Mouse (Mus musculus): Measurements from ENCODE around the gene Gm12248. TPM values are rescaled to one million over a fixed set of nuclear protein-coding genes. Genes with fewer than 3 reads are reported as not detected.

Gm12248 gene
- total and polyA plus RNA-seq, 2 experiments from 2014 or later, result not detected

GRCm38 (mm10) chr11:58096821-58097620 is 4.1 kb upstream of the Gm12248 start:
- no peaks in the 10 kb centered on the region for H3K4me1 ChIP-seq (ENCODE audit: insufficient read depth)
- WGBS, result 38% methylated on average over 20 of the region's 20 CpGs
- no peak for DNase-seq
- H3K9ac ChIP-seq, result no peak overlapping the region
- H3K36me3 ChIP-seq (ENCODE audit: insufficient read depth), result no peaks in the 10 kb centered on the region
- no peak overlapping the region for H3K27ac ChIP-seq (ENCODE audit: low read depth, low read length)
- H3K9me3 ChIP-seq (ENCODE audit: low read length), result no peaks in the 10 kb centered on the region
- peak overlapping the region; percentile 56 for H3K4me2 ChIP-seq (ENCODE audit: low read depth)
- no peaks in the 10 kb centered on the region; the same call in 1 of the 2 replicates for H3K27me3 ChIP-seq (ENCODE audit: insufficient read depth, low read length)
- H3K4me3 ChIP-seq (ENCODE audit: low read depth, low read length), result no peak overlapping the region
- no peak for ATAC-seq
- no peak for TF ChIP-seq CTCF (IDR thresholded peaks at IDR 0.05; ENCODE audit: low read depth)

DNA sequence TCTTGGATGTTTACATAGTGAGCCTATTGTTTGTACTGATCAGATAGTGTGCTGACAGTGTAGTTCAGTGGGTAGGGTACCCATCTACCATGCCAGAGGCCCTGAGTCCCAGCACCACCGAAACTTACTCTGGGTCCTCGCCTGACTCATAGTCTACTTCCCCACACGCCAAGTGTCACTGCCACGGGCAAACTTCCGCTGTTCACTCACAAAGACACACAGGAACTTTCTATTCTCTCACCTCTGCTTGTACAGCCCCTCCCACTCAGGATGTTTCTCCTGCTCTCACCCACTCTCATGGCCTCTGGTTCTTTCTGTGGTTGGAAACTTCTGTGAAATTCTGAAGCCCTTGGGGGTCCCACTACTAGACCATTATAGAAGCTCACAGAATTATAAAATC is 3.2 kb upstream of the Gm12248 start:
- no peak overlapping the region for H3K4me3 ChIP-seq (ENCODE audit: low read depth, low read length)
- no peak for DNase-seq
- TF ChIP-seq CTCF (IDR thresholded peaks at IDR 0.05; ENCODE audit: low read depth), result no peak

DNA sequence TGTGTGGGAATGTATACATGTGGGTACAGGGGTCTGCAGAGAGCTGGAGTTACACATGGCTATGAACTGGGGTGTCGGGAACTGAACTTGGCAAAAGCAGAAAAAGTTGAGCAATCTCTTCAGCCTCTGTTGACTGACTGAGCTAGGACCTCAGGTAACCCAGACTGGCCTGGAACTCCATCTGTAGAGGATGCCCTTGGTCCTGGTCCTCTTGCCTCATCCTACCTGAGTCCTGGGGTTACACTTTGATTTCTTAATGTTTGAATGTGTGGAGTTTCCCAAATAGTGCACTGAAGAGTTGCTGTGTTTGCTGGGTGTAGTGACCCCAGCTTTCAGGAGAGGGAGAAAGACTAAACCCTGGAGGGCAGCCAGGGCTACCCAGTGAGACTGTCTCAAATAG is 2.6 kb upstream of the Gm12248 start:
- WGBS, result 91% methylated on average over 1 of the region's 1 CpGs
- no peak overlapping the region for H3K4me3 ChIP-seq (ENCODE audit: low read depth, low read length)
- TF ChIP-seq CTCF (IDR thresholded peaks at IDR 0.05; ENCODE audit: low read depth), result no peak
- no peak overlapping the region for H3K9ac ChIP-seq
- DNase-seq, result no peak
- ATAC-seq, result no peak
- no peaks in the 10 kb centered on the region for H3K4me1 ChIP-seq (ENCODE audit: insufficient read depth)
- no peak overlapping the region for H3K27ac ChIP-seq (ENCODE audit: low read depth, low read length)
- H3K9me3 ChIP-seq (ENCODE audit: low read length), result no peaks in the 10 kb centered on the region
- no peak overlapping the region for H3K4me2 ChIP-seq (ENCODE audit: low read depth)
- H3K27me3 ChIP-seq (ENCODE audit: insufficient read depth, low read length), result no peaks in the 10 kb centered on the region; the same call in 1 of the 2 replicates
- no peaks in the 10 kb centered on the region for H3K36me3 ChIP-seq (ENCODE audit: insufficient read depth)

More for the DNA sequence above, 3.2 kb upstream of the Gm12248 start:
- H3K4me2 ChIP-seq (ENCODE audit: low read depth), result no peak overlapping the region
- H3K36me3 ChIP-seq (ENCODE audit: insufficient read depth), result no peaks in the 10 kb centered on the region
- no peak overlapping the region for H3K27ac ChIP-seq (ENCODE audit: low read depth, low read length)
- no peaks in the 10 kb centered on the region for H3K9me3 ChIP-seq (ENCODE audit: low read length)
- no peaks in the 10 kb centered on the region; the same call in 1 of the 2 replicates for H3K27me3 ChIP-seq (ENCODE audit: insufficient read depth, low read length)
- no peak for ATAC-seq
- no peaks in the 10 kb centered on the region for H3K4me1 ChIP-seq (ENCODE audit: insufficient read depth)
- WGBS, result 91% methylated on average over 5 of the region's 5 CpGs
- no peak overlapping the region for H3K9ac ChIP-seq

DNA sequence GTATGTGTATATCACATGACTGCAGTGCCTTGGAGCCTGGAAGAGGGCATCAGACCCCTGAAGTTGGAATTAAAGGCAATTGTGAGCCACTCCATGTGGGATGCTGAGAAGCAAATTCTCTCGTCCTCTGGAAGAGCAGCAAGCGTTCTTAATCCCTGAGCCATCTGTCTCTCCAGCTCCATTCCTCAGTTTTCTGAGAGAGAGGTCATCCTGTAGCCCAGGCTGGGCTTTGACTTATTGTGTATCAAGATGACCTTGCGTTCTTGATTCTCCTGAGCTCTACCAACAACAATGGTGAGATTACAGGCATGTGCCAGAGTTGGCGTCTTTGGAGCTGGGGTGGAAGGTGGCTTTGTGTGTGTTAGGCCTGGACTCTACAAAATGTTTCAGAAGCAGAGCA is 1.8 kb upstream of the Gm12248 start:
- TF ChIP-seq CTCF (IDR thresholded peaks at IDR 0.05; ENCODE audit: low read depth), result no peak
- WGBS, result 50% methylated on average over 4 of the region's 4 CpGs
- Histone ChIP-seq H3K4me2 (ENCODE audit: low read depth) (no peak overlapping the region), H3K4me1 (ENCODE audit: insufficient read depth) (no peaks in the 10 kb centered on the region), H3K27ac (ENCODE audit: low read depth, low read length) (no peak overlapping the region), H3K4me3 (ENCODE audit: low read depth, low read length) (no peak overlapping the region), H3K27me3 (ENCODE audit: insufficient read depth, low read length) (no peaks in the 10 kb centered on the region; the same call in 1 of the 2 replicates), H3K36me3 (ENCODE audit: insufficient read depth) (no peaks in the 10 kb centered on the region), H3K9ac (no peak overlapping the region), H3K9me3 (ENCODE audit: low read length) (no peaks in the 10 kb centered on the region)
- ATAC-seq (no peak), DNase-seq (no peak)

DNA sequence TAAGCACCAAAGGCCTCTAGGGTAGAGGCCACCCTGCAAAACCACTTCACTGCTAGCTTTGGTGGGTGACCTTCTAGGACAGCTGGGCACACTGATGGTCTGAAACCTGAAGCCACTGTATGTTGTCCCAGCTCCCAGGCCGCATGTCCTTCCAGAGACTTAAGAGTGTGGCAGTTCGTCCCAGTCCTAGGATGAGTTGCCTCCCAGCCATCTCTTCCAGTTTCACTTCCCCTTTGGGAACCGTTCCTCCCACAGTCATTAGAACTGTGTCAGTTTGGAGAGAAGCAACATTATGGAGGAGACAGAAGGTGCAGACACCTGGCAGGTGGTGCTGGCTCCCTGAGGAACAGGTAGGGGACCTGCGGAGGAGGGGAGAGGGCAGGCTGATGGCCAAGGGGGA is 393 bp downstream of the Gm12248 start:
- Histone ChIP-seq H3K9me3 (ENCODE audit: low read length) (no peaks in the 10 kb centered on the region), H3K4me3 (ENCODE audit: low read depth, low read length) (no peak overlapping the region), H3K4me2 (ENCODE audit: low read depth) (no peak overlapping the region), H3K4me1 (ENCODE audit: insufficient read depth) (no peaks in the 10 kb centered on the region), H3K36me3 (ENCODE audit: insufficient read depth) (no peaks in the 10 kb centered on the region), H3K27me3 (ENCODE audit: insufficient read depth, low read length) (no peaks in the 10 kb centered on the region; the same call in 1 of the 2 replicates), H3K9ac (no peak overlapping the region), H3K27ac (ENCODE audit: low read depth, low read length) (no peak overlapping the region)
- no peak for TF ChIP-seq CTCF (IDR thresholded peaks at IDR 0.05; ENCODE audit: low read depth)
- no peak for DNase-seq
- no peak for ATAC-seq
- WGBS, result 71% methylated on average over 4 of the region's 4 CpGs

DNA sequence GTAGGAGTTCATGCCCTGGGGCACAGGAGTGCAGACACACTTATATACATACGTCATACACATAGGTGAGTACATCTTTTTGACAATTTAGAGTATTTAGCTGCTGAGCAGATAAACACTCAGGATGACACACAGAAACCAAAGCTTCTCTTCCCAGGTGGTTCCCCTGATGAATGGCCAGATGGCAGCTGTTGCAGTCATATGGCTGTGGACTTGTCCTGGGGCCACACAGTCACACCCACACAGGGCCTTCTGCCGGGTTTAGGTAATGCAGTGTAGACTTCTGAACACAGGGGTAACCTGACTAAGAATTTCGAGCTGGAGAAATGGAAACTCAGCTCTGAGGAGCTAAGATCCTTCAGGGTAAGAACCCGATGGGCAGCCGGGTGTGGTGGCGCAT is 11.2 kb downstream of the Gm12248 start:
- Histone ChIP-seq H3K9ac (no peak overlapping the region), H3K27ac (ENCODE audit: low read depth, low read length) (no peak overlapping the region), H3K9me3 (ENCODE audit: low read length) (no peaks in the 10 kb centered on the region), H3K4me3 (ENCODE audit: low read depth, low read length) (no peak overlapping the region), H3K4me2 (ENCODE audit: low read depth) (no peak overlapping the region), H3K27me3 (ENCODE audit: insufficient read depth, low read length) (no peaks in the 10 kb centered on the region), H3K4me1 (ENCODE audit: insufficient read depth) (no peaks in the 10 kb centered on the region), H3K36me3 (ENCODE audit: insufficient read depth) (no peaks in the 10 kb centered on the region)
- TF ChIP-seq CTCF (IDR thresholded peaks at IDR 0.05; ENCODE audit: low read depth), result no peak
- no peak for ATAC-seq
- 86% methylated on average over 6 of the region's 6 CpGs for WGBS
- no peak for DNase-seq

- ATAC-seq, result no peak
Observed at GRCm38 (mm10) chr11:58077270-58077669, 15.7 kb downstream of the Gm12248 start.

More at GRCm38 (mm10) chr11:58077270-58077669, 15.7 kb downstream of the Gm12248 start:
- no peak for TF ChIP-seq CTCF (IDR thresholded peaks at IDR 0.05; ENCODE audit: low read depth)
- Histone ChIP-seq H3K36me3 (ENCODE audit: insufficient read depth) (no peaks in the 10 kb centered on the region), H3K9me3 (ENCODE audit: low read length) (no peaks in the 10 kb centered on the region), H3K27ac (ENCODE audit: low read depth, low read length) (no peak overlapping the region), H3K9ac (no peak overlapping the region), H3K4me3 (ENCODE audit: low read depth, low read length) (no peak overlapping the region), H3K4me2 (ENCODE audit: low read depth) (no peak overlapping the region), H3K27me3 (ENCODE audit: insufficient read depth, low read length) (no peaks in the 10 kb centered on the region), H3K4me1 (ENCODE audit: insufficient read depth) (no peaks in the 10 kb centered on the region)
- 69% methylated on average over 4 of the region's 4 CpGs for WGBS
- DNase-seq, result no peak

Measured in forebrain, postnatal 0 days (tissue).